Mouse (Mus musculus) liver, postnatal 0 days (tissue): ENCODE data around the gene Cox7a1.

Experiments
- CTCF ChIP-seq: sonication (generic); IDR thresholded peaks from 2 replicates; pipeline ENCODE4 v1.5.1; 2016; ENCODE audit warnings: antibody characterized with exemption, low read depth
- EP300 ChIP-seq: IDR thresholded peaks from 2 replicates; pipeline ENCODE4 v1.6.1; 2016; ENCODE audit warnings: antibody characterized with exemption, low read depth, mild to moderate bottlenecking

- TF ChIP-seq CTCF, result no peak
- no peak for TF ChIP-seq EP300
Observed at GRCm38 (mm10) chr7:30233387-30233786, 49.4 kb downstream of the Cox7a1 start.
